Mouse (Mus musculus) MEL (cell line): ENCODE measurements around the gene Ldah. TPM values are rescaled to one million over a fixed set of nuclear protein-coding genes. Genes with fewer than 3 reads are reported as not detected.

Experiments used
- DNase-seq: peaks from one replicate; pipeline ENCODE4 v3.0.0; 2011; ENCODE audit warnings: low read depth, low spot score
- H3K27ac ChIP-seq: 2 replicates; pipeline ENCODE4 v1.5.1; 2012; ENCODE audit warnings: low read depth, mild to moderate bottlenecking, control low read depth, low read length, moderate library complexity; ENCODE audit not compliant: control insufficient read depth
- H3K27me3 ChIP-seq, 2 experiments: fragments of 150-350 bp in 1 of 2; sonication (generic) in 1 of 2; 2 replicates each; pipeline ENCODE4 v1.6.1; 2012; ENCODE audit warnings: low read length in 2 of 2, mild to moderate bottlenecking in 2 of 2, improper control_type of control experiment in 1 of 2, moderate library complexity in 1 of 2; ENCODE audit not compliant: insufficient read depth in 2 of 2, control insufficient read depth in 1 of 2
- H3K36me3 ChIP-seq, 2 experiments: 2 replicates each; pipeline ENCODE4 v1.6.1; 2012 to 2014; ENCODE audit warnings: low read length in 2 of 2, improper control_type of control experiment in 1 of 2, inconsistent platforms in 1 of 2, mild to moderate bottlenecking in 1 of 2; ENCODE audit not compliant: insufficient read depth in 2 of 2, control insufficient read depth in 1 of 2
- H3K4me1 ChIP-seq, 2 experiments: fragments of 150-350 bp in 1 of 2; sonication (generic) in 1 of 2; 2 replicates each; pipeline ENCODE4 v1.6.1; 2012; ENCODE audit warnings: low read length in 2 of 2, improper control_type of control experiment in 1 of 2, mild to moderate bottlenecking in 1 of 2; ENCODE audit not compliant: insufficient read depth in 2 of 2, control insufficient read depth in 1 of 2
- H3K4me3 ChIP-seq, 2 experiments: fragments of 150-350 bp in 1 of 2; sonication (generic) in 1 of 2; 2 replicates each; pipeline ENCODE4 v1.5.1; 2012; ENCODE audit warnings: low read depth in 2 of 2, low read length in 2 of 2, mild to moderate bottlenecking in 2 of 2, moderate library complexity in 2 of 2, control low read depth in 1 of 2, improper control_type of control experiment in 1 of 2; ENCODE audit not compliant: control insufficient read depth in 1 of 2, insufficient read depth in 1 of 2
- H3K79me2 ChIP-seq: 2 replicates; pipeline ENCODE4 v1.6.1; 2012; ENCODE audit warnings: mild to moderate bottlenecking, low read length, moderate library complexity; ENCODE audit not compliant: control insufficient read depth, poor library complexity, insufficient read depth
- H3K9ac ChIP-seq: 2 replicates; pipeline ENCODE4 v1.6.1; 2012; ENCODE audit warnings: low read depth, mild to moderate bottlenecking, control low read depth, low read length, moderate library complexity; ENCODE audit not compliant: control insufficient read depth, poor library complexity, severe bottlenecking
- H3K9me3 ChIP-seq: fragments of 150-350 bp; sonication (generic); replicated peaks from 2 replicates; pipeline ENCODE4 v1.6.1; 2012; ENCODE audit warnings: mild to moderate bottlenecking, low read length, improper control_type of control experiment, moderate library complexity; ENCODE audit not compliant: insufficient read depth
- BHLHE40 ChIP-seq: IDR thresholded peaks from 2 replicates; pipeline ENCODE4 v1.6.1; 2012; ENCODE audit warnings: low read depth, mild to moderate bottlenecking, inconsistent platforms, low read length, improper control_type of control experiment, borderline replicate concordance
- CHD1 ChIP-seq: IDR thresholded peaks from 2 replicates; pipeline ENCODE4 v1.6.1; 2012; ENCODE audit warnings: low read depth, mild to moderate bottlenecking, inconsistent platforms, low read length, improper control_type of control experiment
- E2F4 ChIP-seq: IDR thresholded peaks from 2 replicates; pipeline ENCODE4 v1.6.1; 2011; ENCODE audit warnings: low read depth, low read length, improper control_type of control experiment, borderline replicate concordance
- EP300 ChIP-seq, 2 experiments: IDR thresholded peaks; 2 replicates each; pipeline ENCODE4 v1.6.1; 2011; ENCODE audit warnings: improper control_type of control experiment in 2 of 2, low read length in 2 of 2, low read depth in 1 of 2, mild to moderate bottlenecking in 1 of 2
- ETS1 ChIP-seq: IDR thresholded peaks from 2 replicates; pipeline ENCODE4 v1.6.1; 2012; ENCODE audit warnings: low read depth, mild to moderate bottlenecking, inconsistent platforms, low read length, improper control_type of control experiment, moderate library complexity
- HCFC1 ChIP-seq: IDR thresholded peaks from 2 replicates; pipeline ENCODE4 v1.6.1; 2012; ENCODE audit warnings: low read depth, mild to moderate bottlenecking, inconsistent platforms, low read length, improper control_type of control experiment, moderate library complexity
- JUND ChIP-seq: IDR thresholded peaks from 2 replicates; pipeline ENCODE4 v1.6.1; 2011; ENCODE audit warnings: low read depth, mild to moderate bottlenecking, improper control_type of control experiment, low read length
- MAX ChIP-seq: IDR thresholded peaks from 2 replicates; pipeline ENCODE4 v1.6.1; 2011; ENCODE audit warnings: low read length, improper control_type of control experiment
- MAZ ChIP-seq: IDR thresholded peaks from 2 replicates; pipeline ENCODE4 v1.6.1; 2012; ENCODE audit warnings: low read depth, mild to moderate bottlenecking, inconsistent platforms, low read length, improper control_type of control experiment
- MYB ChIP-seq: IDR thresholded peaks from 2 replicates; pipeline ENCODE4 v1.6.1; 2011; ENCODE audit warnings: mild to moderate bottlenecking, low read depth, low read length, improper control_type of control experiment
- NRF1 ChIP-seq: IDR thresholded peaks from 2 replicates; pipeline ENCODE4 v1.6.1; 2014; ENCODE audit warnings: low read depth, mild to moderate bottlenecking, inconsistent platforms, low read length, improper control_type of control experiment, moderate library complexity; ENCODE audit not compliant: poor library complexity, insufficient read depth, severe bottlenecking
- POLR2AphosphoS2 ChIP-seq: IDR thresholded peaks from 2 replicates; pipeline ENCODE4 v1.6.1; 2011; ENCODE audit warnings: low read length, improper control_type of control experiment
- POLR2AphosphoS5 ChIP-seq: IDR thresholded peaks from 2 replicates; pipeline ENCODE4 v1.6.1; 2012; ENCODE audit warnings: low read depth, borderline replicate concordance, mild to moderate bottlenecking, inconsistent platforms, low read length, moderate library complexity, mixed read lengths
- SMC3 ChIP-seq: IDR thresholded peaks from 2 replicates; pipeline ENCODE4 v1.6.1; 2011; ENCODE audit warnings: low read depth, low read length, improper control_type of control experiment
- TBP ChIP-seq: IDR thresholded peaks from 2 replicates; pipeline ENCODE4 v1.8.0; 2011; ENCODE audit warnings: low read depth, low read length, improper control_type of control experiment
- UBTF ChIP-seq: IDR thresholded peaks from 2 replicates; pipeline ENCODE4 v1.6.1; 2012; ENCODE audit warnings: low read depth, mild to moderate bottlenecking, inconsistent platforms, low read length, improper control_type of control experiment, moderate library complexity, borderline replicate concordance; ENCODE audit not compliant: insufficient read depth
- USF1 ChIP-seq: IDR thresholded peaks from 2 replicates; pipeline ENCODE4 v1.6.1; 2014; ENCODE audit warnings: low read depth, mild to moderate bottlenecking, inconsistent platforms, low read length, improper control_type of control experiment, moderate library complexity
- USF2 ChIP-seq, 2 experiments: IDR thresholded peaks; 2 replicates each; pipeline ENCODE4 v1.6.1; 2011 to 2012; ENCODE audit warnings: improper control_type of control experiment in 2 of 2, low read length in 2 of 2, borderline replicate concordance in 1 of 2, inconsistent platforms in 1 of 2, low read depth in 1 of 2, mild to moderate bottlenecking in 1 of 2; ENCODE audit not compliant: insufficient read depth in 1 of 2
- ZC3H11A ChIP-seq: IDR thresholded peaks from 2 replicates; pipeline ENCODE4 v1.6.1; 2012; ENCODE audit warnings: low read depth, mild to moderate bottlenecking, inconsistent platforms, low read length, improper control_type of control experiment
- ZMIZ1 ChIP-seq: IDR thresholded peaks from 2 replicates; pipeline ENCODE4 v1.6.1; 2012; ENCODE audit warnings: low read depth, mild to moderate bottlenecking, inconsistent platforms, low read length, improper control_type of control experiment, moderate library complexity
- ZNF384 ChIP-seq: IDR thresholded peaks from 2 replicates; pipeline ENCODE4 v1.6.1; 2012; ENCODE audit warnings: low read depth, mild to moderate bottlenecking, inconsistent platforms, low read length, improper control_type of control experiment
- polyA plus RNA-seq, 2 experiments: library from polyadenylated mRNA; stranded (reverse) in 1 of 2; unstranded in 1 of 2; fragments of >175 nt in 1 of 2; fragments of >200 nt in 1 of 2; gene quantifications; 2 replicates each; pipeline versions ENCODE4 v1.2.1 to v1.2.4; 2012; ENCODE audit warnings: low replicate concordance in 2 of 2, low read depth in 1 of 2; ENCODE audit not compliant: insufficient read length in 2 of 2, insufficient read depth in 1 of 2, missing spikeins in 1 of 2
- total RNA-seq: library from RNA; depleted of rRNA; stranded (reverse); fragments of 300-350 nt; gene quantifications from 2 replicates; pipeline ENCODE4 v1.2.3, GENCODE M21; 2012

The Ldah gene
- total and polyA plus RNA-seq, 3 experiments: 28.6 to 132 (median 44.2) TPM

GRCm38 (mm10) chr12:8291157-8291853 lies 83.4 kb downstream of the Ldah start:
- Histone ChIP-seq H3K9me3 (no peaks in the 10 kb centered on the region), H3K27ac (no peak overlapping the region), H3K9ac (no peak overlapping the region), H3K27me3 (no peaks in the 10 kb centered on the region), H3K79me2 (no peaks in the 10 kb centered on the region), H3K4me3 (no peak overlapping the region), H3K4me1 (peaks cover 0 to 6% of the 10 kb centered on the region in 2 experiments; a peak in 2 of 4 replicates), H3K36me3 (no peaks in the 10 kb centered on the region)
- DNase-seq: no peak
- TF ChIP-seq MYB (no peak), CHD1 (no peak), POLR2AphosphoS5 (no peak)

GRCm38 (mm10) chr12:8295307-8295913 lies 87.5 kb downstream of the Ldah start:
- peak; percentile 47 for DNase-seq
- no peaks in the 10 kb centered on the region for H3K9me3 ChIP-seq

GRCm38 (mm10) chr12:8296154-8296553 lies 88.2 kb downstream of the Ldah start:
- no peaks in the 10 kb centered on the region for H3K9me3 ChIP-seq
- no peak for DNase-seq
- no peaks in the 10 kb centered on the region for H3K36me3 ChIP-seq
- TF ChIP-seq NRF1 (no peak), USF2 (IDR thresholded peaks at IDR 0.05; ENCODE audit: borderline replicate concordance in 1 of 2, insufficient read depth in 1 of 2, low read depth in 1 of 2, low read length in 2 of 2) (no peak), ZMIZ1 (no peak), MYB (no peak), MAZ (no peak), EP300 (IDR thresholded peaks at IDR 0.05; ENCODE audit: low read depth in 1 of 2, low read length in 2 of 2) (no peak), UBTF (no peak), USF1 (no peak), ZNF384 (no peak), E2F4 (no peak), HCFC1 (no peak), MAX (no peak), SMC3 (no peak), POLR2AphosphoS2 (no peak)
- no peak overlapping the region for H3K4me3 ChIP-seq
- H3K27me3 ChIP-seq: no peaks in the 10 kb centered on the region
- H3K9ac ChIP-seq: no peak overlapping the region
- no peaks in the 10 kb centered on the region for H3K79me2 ChIP-seq
- H3K27ac ChIP-seq: no peak overlapping the region
- peaks cover 0 to 6% of the 10 kb centered on the region in 2 experiments; a peak in 2 of 4 replicates for H3K4me1 ChIP-seq

More at GRCm38 (mm10) chr12:8295307-8295913, 87.5 kb downstream of the Ldah start:
- TF ChIP-seq ZNF384: no peak
- TF ChIP-seq JUND: no peak
- 0 out of 2 replicates have a peak, but pooled peaks have one; percentile 15 for TF ChIP-seq ETS1
- TF ChIP-seq ZC3H11A: no peak
- TF ChIP-seq MAZ: no peak
- TF ChIP-seq BHLHE40: no peak
- no peak for TF ChIP-seq TBP
- TF ChIP-seq, all 39 proteins: peak for 1
- H3K27ac ChIP-seq: no peak overlapping the region
- no peak overlapping the region for H3K4me3 ChIP-seq
- no peaks in the 10 kb centered on the region for H3K36me3 ChIP-seq
- no peak overlapping the region for H3K9ac ChIP-seq
- H3K4me1 ChIP-seq: peaks cover 0 to 6% of the 10 kb centered on the region in 2 experiments; a peak in 2 of 4 replicates
- H3K27me3 ChIP-seq: no peaks in the 10 kb centered on the region
- no peaks in the 10 kb centered on the region for H3K79me2 ChIP-seq
